Mouse (Mus musculus) CD4-positive helper T cell, adult 2 months (primary cell): ENCODE results near the gene Slc17a2.

ENCODE experiments used
- DNase-seq: peaks from one replicate; pipeline ENCODE4 v3.0.0-alpha.2; 2012; ENCODE audit warnings: low read depth, missing footprints, low spot score

Gene Slc17a2

GRCm38 (mm10) chr13:23792520-23792919 is 14.3 kb upstream of the Slc17a2 start:
- peak; percentile 56 for DNase-seq

- no peak for DNase-seq
These were observed 7.4 kb upstream of the Slc17a2 start for GRCm38 (mm10) chr13:23799405-23799804.

- DNase-seq, result no peak
These were observed 2.3 kb upstream of the Slc17a2 start for GRCm38 (mm10) chr13:23804532-23804931.

- DNase-seq, result no peak
These were observed 9.4 kb downstream of the Slc17a2 start for GRCm38 (mm10) chr13:23816148-23816547.

- DNase-seq, result no peak
These were observed 13.6 kb downstream of the Slc17a2 start for GRCm38 (mm10) chr13:23820179-23820940.

GRCm38 (mm10) chr13:23822213-23822612 is 15.4 kb downstream of the Slc17a2 start:
- no peak for DNase-seq

GRCm38 (mm10) chr13:23826606-23827005 is 19.8 kb downstream of the Slc17a2 start:
- DNase-seq, result no peak

GRCm38 (mm10) chr13:23833053-23833452 is 26.3 kb downstream of the Slc17a2 start:
- DNase-seq, result no peak

GRCm38 (mm10) chr13:23834836-23835235 is 28.0 kb downstream of the Slc17a2 start:
- DNase-seq, result no peak

- DNase-seq, result no peak
These were observed 29.8 kb downstream of the Slc17a2 start for GRCm38 (mm10) chr13:23836630-23837029.

- DNase-seq, result no peak
These were observed 32.5 kb downstream of the Slc17a2 start, which contains the start of gene Slc17a3 for GRCm38 (mm10) chr13:23839308-23839707. TSS of gene Slc17a3 (plus strand) at chr13:23839434.

- DNase-seq, result no peak
These were observed 39.1 kb downstream of the Slc17a2 start for GRCm38 (mm10) chr13:23845851-23846250.

- DNase-seq, result no peak
These were observed 42.5 kb downstream of the Slc17a2 start for GRCm38 (mm10) chr13:23849299-23849698.

GRCm38 (mm10) chr13:23856401-23856800 is 49.6 kb downstream of the Slc17a2 start:
- DNase-seq, result no peak

GRCm38 (mm10) chr13:23861815-23862214 is 55.0 kb downstream of the Slc17a2 start:
- DNase-seq, result no peak

GRCm38 (mm10) chr13:23864711-23865110 is 57.9 kb downstream of the Slc17a2 start:
- DNase-seq, result no peak

GRCm38 (mm10) chr13:23866086-23866710 is 59.4 kb downstream of the Slc17a2 start:
- DNase-seq, result no peak

GRCm38 (mm10) chr13:23867000-23867399 is 60.2 kb downstream of the Slc17a2 start:
- DNase-seq, result no peak

GRCm38 (mm10) chr13:23867405-23867804 is 60.6 kb downstream of the Slc17a2 start, which contains the start of gene Slc17a1:
TSS of gene Slc17a1 (plus strand) at chr13:23867750.
- DNase-seq, result no peak

GRCm38 (mm10) chr13:23868790-23869533 is 62.2 kb downstream of the Slc17a2 start:
- no peak for DNase-seq

GRCm38 (mm10) chr13:23869996-23870395 is 63.2 kb downstream of the Slc17a2 start:
- no peak for DNase-seq

- no peak for DNase-seq
These were observed 66.3 kb downstream of the Slc17a2 start for GRCm38 (mm10) chr13:23873141-23873540.
